Mouse (Mus musculus) heart, adult 2 months (tissue): ENCODE data around the gene Micall2.

Experiments
- CTCF ChIP-seq: fragments of 200-600 bp; IDR thresholded peaks from 2 replicates; pipeline ENCODE4 v1.8.1; 2022; ENCODE audit warnings: antibody characterized with exemption, mild to moderate bottlenecking, moderate library complexity
- EP300 ChIP-seq: fragments of 200-500 bp; IDR thresholded peaks from 2 replicates; pipeline ENCODE4 v1.6.1; 2011; ENCODE audit warnings: low read depth, low read length, control low read depth; ENCODE audit not compliant: insufficient read depth
- POLR2A ChIP-seq: fragments of 200-500 bp; IDR thresholded peaks from 2 replicates; pipeline ENCODE4 v1.6.1; 2011; ENCODE audit warnings: mild to moderate bottlenecking, low read depth, low read length, control low read depth; ENCODE audit not compliant: insufficient read depth

DNA sequence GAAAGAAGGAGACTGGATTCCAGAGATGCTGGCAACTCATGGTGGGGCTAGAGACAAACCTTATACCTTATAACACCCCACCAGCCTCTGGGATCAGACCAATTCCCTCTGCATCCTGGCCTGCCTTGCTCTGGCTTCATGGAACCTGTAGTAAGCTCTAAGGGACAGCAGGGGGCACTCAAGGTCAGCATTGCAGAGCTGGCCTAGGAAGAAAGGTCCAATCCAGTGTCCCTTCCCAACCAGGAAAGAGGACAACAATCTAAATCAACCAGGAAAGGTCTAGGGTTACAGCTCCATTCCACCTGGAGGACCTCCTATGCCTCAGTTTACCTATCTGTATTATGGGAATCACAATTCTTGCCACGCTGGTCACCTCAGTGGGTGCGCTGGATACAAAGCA, 18.4 kb downstream of the Micall2 start:
- TF ChIP-seq CTCF = 0 out of 2 replicates have a peak, but pooled peaks have one; percentile 100
- peak; percentile 94 for TF ChIP-seq EP300
- TF ChIP-seq POLR2A = no peak
